Mouse (Mus musculus) kidney, adult 2 months (tissue): ENCODE measurements around the gene Limk2. TPM values are rescaled to one million over a fixed set of nuclear protein-coding genes. Genes with fewer than 3 reads are reported as not detected.

Experiments used
- DNase-seq: peaks from one replicate; pipeline ENCODE4 v3.0.0; 2021
- H3K27ac ChIP-seq: fragments of 200-500 bp; 2 replicates; pipeline ENCODE4 v1.5.1; 2012; ENCODE audit warnings: low read depth, low read length, control low read depth, inconsistent platforms; ENCODE audit not compliant: insufficient read depth
- H3K27me3 ChIP-seq: fragments of 200-500 bp; replicated peaks from 2 replicates; pipeline ENCODE4 v1.6.1; 2012; ENCODE audit warnings: mild to moderate bottlenecking, moderate library complexity, low read length, inconsistent platforms; ENCODE audit not compliant: control insufficient read depth, insufficient read depth
- H3K36me3 ChIP-seq: fragments of 200-500 bp; 2 replicates; pipeline ENCODE4 v1.6.1; 2012; ENCODE audit warnings: mild to moderate bottlenecking, moderate library complexity, low read length, inconsistent platforms; ENCODE audit not compliant: control insufficient read depth, insufficient read depth
- H3K4me1 ChIP-seq: fragments of 200-500 bp; 2 replicates; pipeline ENCODE4 v1.6.1; 2011; ENCODE audit warnings: low read length; ENCODE audit not compliant: control insufficient read depth, insufficient read depth
- H3K4me3 ChIP-seq: fragments of 200-500 bp; 2 replicates; pipeline ENCODE4 v1.5.1; 2011; ENCODE audit warnings: mild to moderate bottlenecking, low read depth, low read length, control low read depth; ENCODE audit not compliant: insufficient read depth
- CTCF ChIP-seq: fragments of 200-500 bp; conservative IDR thresholded peaks from 2 replicates; pipeline ENCODE4 v1.5.1; 2011; ENCODE audit warnings: low read depth, mild to moderate bottlenecking, control low read depth, low read length, moderate library complexity, mixed read lengths; ENCODE audit not compliant: insufficient read depth, insufficient read length
- POLR2A ChIP-seq: fragments of 200-500 bp; IDR thresholded peaks from one replicate; pipeline ENCODE4 v1.6.1; 2011; ENCODE audit warnings: low read depth, low read length, control low read depth
- WGBS: fragments of 180-500 bp; shearing (Covaris S2); methylation state at CpG from one replicate; pipeline ENCODE4 v1.1.7; 2018; 5-methylcytosine and 5-hydroxymethylcytosine counted together
- polyA plus RNA-seq: library from polyadenylated mRNA; depleted of rRNA; stranded (reverse); fragments of >200 nt; gene quantifications from 2 replicates; pipeline ENCODE4 v1.2.3, GENCODE M21; 2012

The Limk2 gene
- polyA plus RNA-seq, 1 experiment, result 48.7 TPM

DNA sequence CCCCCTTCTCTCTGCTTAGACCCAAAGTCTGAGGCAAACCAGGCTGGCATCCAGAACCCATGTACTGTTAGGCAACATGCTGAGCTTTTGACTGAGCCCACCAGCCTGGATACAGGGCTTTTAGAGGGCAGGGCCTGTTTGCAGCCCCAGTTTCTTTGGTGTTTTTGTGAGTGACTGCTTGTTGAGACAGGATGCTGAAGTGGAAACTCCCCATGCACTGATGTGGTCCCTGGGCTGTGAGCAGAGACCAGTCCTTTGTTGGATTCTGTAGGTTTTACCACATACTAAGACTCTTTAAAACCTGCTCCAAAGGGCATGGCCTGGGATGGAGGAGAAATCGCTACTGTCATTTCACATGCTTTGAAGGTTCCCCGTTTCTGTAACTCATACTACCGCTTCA is 64.1 kb downstream of the Limk2 start:
- no peak overlapping the region for H3K4me3 ChIP-seq
- 88% methylated on average over 3 of the region's 3 CpGs for WGBS
- no peaks in the 10 kb centered on the region for H3K27me3 ChIP-seq
- TF ChIP-seq CTCF, result no peak
- TF ChIP-seq POLR2A, result no peak
- no peaks in the 10 kb centered on the region for H3K4me1 ChIP-seq
- H3K27ac ChIP-seq, result no peak overlapping the region
- DNase-seq, result no peak
- no peaks in the 10 kb centered on the region for H3K36me3 ChIP-seq

DNA sequence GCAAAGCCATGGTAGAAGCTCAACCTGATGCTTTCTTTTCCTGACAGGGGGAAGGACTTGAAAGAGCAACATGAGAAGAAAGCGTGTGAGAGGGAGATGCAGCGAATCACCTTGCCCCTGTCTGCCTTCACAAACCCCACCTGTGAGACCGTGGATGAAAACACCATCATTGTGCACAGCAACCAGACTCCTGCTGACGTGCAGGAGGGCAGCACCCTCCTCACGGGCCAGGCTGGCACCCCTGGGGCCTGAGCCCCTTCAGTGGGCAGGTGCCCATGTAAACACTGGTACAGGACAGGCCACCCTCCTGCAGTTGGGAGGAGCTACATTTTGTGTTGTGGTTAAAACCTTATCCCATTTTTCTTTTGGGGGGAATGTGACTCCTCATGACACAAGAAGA is 67.5 kb downstream of the Limk2 start:
- no peaks in the 10 kb centered on the region for H3K4me1 ChIP-seq
- no peak overlapping the region for H3K4me3 ChIP-seq
- H3K36me3 ChIP-seq, result no peaks in the 10 kb centered on the region
- WGBS, result 77% methylated on average over 5 of the region's 5 CpGs
- no peak for TF ChIP-seq CTCF
- TF ChIP-seq POLR2A, result no peak
- H3K27me3 ChIP-seq, result no peaks in the 10 kb centered on the region
- H3K27ac ChIP-seq, result no peak overlapping the region
- DNase-seq, result no peak

DNA sequence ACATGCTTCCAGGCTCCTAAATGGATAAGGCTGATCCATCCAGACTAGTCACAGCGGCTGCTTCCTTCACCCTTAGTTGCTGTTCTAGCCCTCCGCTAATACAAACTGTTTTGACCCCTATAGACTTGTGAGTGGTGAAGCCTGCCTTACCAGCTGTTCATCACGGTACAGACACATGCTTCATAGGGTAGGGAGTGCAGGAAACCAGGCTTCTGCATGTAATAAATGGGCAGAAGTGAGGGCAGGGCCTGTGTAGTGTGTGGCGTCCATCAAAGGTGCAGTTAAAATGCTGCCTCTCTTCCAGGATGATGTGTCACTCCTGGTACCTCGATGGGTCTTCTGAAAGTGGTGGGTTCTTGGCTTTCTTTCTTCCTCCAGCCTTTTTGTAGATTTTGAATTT is 71.0 kb downstream of the Limk2 start:
- H3K4me1 ChIP-seq, result peaks cover 10% of the 10 kb centered on the region; the same call in 1 of the 2 replicates
- WGBS, result 69% methylated on average over 5 of the region's 5 CpGs

DNA sequence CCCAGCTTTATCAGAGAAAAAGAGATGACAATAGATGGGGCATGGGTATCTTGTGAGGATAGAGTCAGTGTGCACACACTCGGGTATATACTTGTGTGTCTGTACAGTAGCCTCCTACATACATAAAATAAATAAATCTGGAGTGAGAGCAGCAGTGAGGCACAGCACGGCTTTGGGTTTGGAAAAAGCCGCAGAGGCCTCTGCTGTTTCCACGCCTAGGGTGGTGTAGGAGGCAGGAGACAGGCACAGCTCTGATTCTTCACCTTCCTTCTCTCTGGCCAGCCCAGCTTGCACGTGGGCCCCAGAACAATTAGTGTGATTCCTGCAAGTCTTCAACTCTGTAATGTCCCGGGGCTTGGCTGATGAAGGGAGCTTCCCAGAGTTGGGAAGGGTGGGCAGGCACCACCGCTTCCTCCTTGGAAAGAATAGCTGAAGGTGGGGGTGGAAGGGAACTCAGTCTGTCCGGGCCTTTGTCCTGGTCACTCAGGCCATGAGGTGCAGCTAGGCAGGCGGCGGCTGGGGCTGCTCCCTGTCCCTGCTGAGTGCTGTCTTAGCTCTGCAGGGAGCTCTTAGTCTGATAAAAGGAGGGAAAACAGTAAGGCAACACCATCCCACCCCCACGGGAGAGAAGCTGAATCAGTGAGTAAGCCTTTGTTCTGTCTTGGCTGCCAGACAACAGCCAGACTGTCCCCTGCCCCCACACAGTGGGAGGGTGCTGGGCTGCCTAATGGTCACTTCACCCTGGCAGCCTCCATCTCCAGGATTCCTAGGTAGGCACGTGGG is 71.6 kb downstream of the Limk2 start:
- no peaks in the 10 kb centered on the region for H3K36me3 ChIP-seq
- peak; percentile 23 for DNase-seq
- peaks cover 13% of the 10 kb centered on the region; the same call in 1 of the 2 replicates for H3K4me1 ChIP-seq
- TF ChIP-seq POLR2A (no peak), CTCF (no peak)
- H3K27me3 ChIP-seq, result no peaks in the 10 kb centered on the region
- H3K4me3 ChIP-seq, result no peak overlapping the region
- WGBS, result 48% methylated on average over 12 of the region's 12 CpGs
- no peak overlapping the region for H3K27ac ChIP-seq

More for the DNA sequence above, 71.0 kb downstream of the Limk2 start:
- Histone ChIP-seq H3K4me3 (no peak overlapping the region), H3K36me3 (no peaks in the 10 kb centered on the region), H3K27me3 (no peaks in the 10 kb centered on the region), H3K27ac (no peak overlapping the region)
- DNase-seq, result no peak
- TF ChIP-seq CTCF (no peak), POLR2A (no peak)

DNA sequence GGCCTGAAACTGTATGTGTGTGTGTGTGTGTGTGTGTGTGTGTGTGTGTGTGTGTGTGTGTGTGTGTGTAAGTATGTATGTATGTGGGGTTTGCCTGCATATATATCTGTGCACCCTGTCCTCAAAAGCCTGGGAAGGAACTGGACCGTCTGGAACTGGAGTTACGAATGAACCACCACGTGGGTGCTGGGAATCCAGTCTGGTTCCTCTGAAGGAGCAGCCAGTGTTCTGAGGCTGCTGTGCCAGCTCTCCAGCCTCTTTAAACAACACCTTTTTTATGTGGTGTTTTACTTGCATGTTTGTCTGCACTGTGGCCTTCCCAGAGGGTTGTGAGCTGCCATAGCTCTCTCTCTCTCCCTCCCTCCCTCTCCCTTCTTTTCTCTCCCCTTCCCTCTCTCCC is 72.4 kb downstream of the Limk2 start:
- Histone ChIP-seq H3K27me3 (no peaks in the 10 kb centered on the region), H3K4me3 (no peak overlapping the region), H3K36me3 (no peaks in the 10 kb centered on the region), H3K27ac (no peak overlapping the region), H3K4me1 (peaks cover 13% of the 10 kb centered on the region; the same call in 1 of the 2 replicates)
- DNase-seq, result no peak
- 84% methylated on average over 3 of the region's 3 CpGs for WGBS
- no peak for TF ChIP-seq CTCF
- no peak for TF ChIP-seq POLR2A

DNA sequence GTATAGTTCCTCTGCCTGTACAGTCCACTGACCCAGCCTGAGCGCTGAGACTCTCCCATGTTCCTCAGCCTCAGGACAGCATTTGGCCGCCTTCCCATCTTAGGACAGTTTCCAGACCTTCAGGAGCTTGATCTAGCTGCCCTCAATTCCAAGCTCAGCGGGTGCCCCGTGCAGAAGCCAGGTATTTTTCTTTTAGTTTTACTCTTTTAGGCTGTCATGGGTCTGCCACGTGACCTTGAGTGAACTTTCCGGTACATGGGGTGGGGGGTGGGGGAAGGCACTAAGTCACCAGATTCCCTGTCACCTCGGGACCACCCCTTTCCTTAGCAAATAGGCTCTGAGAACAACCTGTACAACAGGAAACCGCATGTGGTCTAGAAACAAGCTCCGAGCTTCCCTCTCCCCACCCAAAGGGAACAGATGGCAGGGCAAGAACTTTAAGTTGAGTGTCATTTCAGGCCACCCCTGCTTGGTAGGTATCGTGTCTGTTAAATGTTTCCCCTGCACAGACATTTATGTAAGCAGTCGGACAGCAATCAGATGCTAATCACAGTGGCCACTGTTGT is 73.3 kb downstream of the Limk2 start:
- 23% methylated on average over 11 of the region's 11 CpGs for WGBS
- no peaks in the 10 kb centered on the region for H3K27me3 ChIP-seq
- peak overlapping the region; percentile 34 for H3K27ac ChIP-seq
- peaks cover 13% of the 10 kb centered on the region; the same call in 1 of the 2 replicates for H3K4me1 ChIP-seq
- peak; percentile 63 for DNase-seq
- TF ChIP-seq CTCF (no peak), POLR2A (no peak)
- H3K4me3 ChIP-seq, result no peak overlapping the region
- no peaks in the 10 kb centered on the region for H3K36me3 ChIP-seq

DNA sequence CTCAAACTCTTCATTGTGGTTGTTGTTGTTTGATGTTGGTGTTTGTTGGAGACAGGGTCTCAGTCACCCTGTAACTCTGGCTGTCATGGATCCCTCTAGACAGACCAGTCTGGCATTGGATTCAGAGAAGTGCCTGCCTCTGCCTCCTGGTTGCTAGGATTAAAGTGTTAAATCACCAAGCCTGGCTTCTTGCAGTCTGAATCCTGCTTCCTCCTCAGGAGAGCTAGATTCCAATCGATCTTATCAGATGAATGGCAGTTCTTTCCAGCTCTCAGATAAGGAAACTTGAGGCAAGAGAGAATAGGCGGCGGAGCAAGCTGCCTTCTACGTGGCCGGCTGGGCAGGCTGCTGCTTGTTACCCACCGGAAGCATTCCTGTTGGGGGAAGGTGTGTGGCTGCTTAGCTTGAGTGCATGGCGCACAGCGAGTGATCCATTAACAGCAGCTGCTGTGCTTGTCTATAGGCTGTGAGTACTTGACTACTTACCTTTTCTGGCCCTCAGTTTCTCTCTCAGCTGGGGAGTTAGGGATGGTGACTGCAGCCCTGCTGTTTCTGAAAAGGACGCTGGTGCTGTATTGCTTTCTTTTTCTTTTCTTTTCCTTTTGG is 74.2 kb downstream of the Limk2 start:
- 56% methylated on average over 9 of the region's 9 CpGs for WGBS
- no peaks in the 10 kb centered on the region for H3K36me3 ChIP-seq
- TF ChIP-seq CTCF (no peak), POLR2A (no peak)
- no peak overlapping the region for H3K4me3 ChIP-seq
- peaks cover 13% of the 10 kb centered on the region; the same call in 1 of the 2 replicates for H3K4me1 ChIP-seq
- no peaks in the 10 kb centered on the region for H3K27me3 ChIP-seq
- peak overlapping the region; percentile 34; the same call in 1 of the 2 replicates for H3K27ac ChIP-seq
- DNase-seq, result peak; percentile 21
